Mouse (Mus musculus) ES-Bruce4 (cell line): Measurements from ENCODE around the gene Ajap1.

ENCODE experiments used
- CTCF ChIP-seq: IDR thresholded peaks from one replicate; pipeline ENCODE4 v1.8.1; 2011; ENCODE audit warnings: low read depth, low read length
- EP300 ChIP-seq: IDR thresholded peaks from 2 replicates; pipeline ENCODE4 v1.6.1; 2011; ENCODE audit warnings: low read depth, low read length; ENCODE audit not compliant: insufficient read depth

- no peak for TF ChIP-seq CTCF
- no peak for TF ChIP-seq EP300
Measured at GRCm38 (mm10) chr4:153521601-153522000, 39.0 kb upstream of the Ajap1 start.
